Mouse (Mus musculus) embryonic fibroblast, embryonic 13.5 days (primary cell): ENCODE measurements around the gene Wnt3.

ENCODE experiments used
- CTCF ChIP-seq: IDR thresholded peaks from 2 replicates; pipeline ENCODE4 v1.5.1; 2011; ENCODE audit warnings: mild to moderate bottlenecking, control low read depth, low read length, moderate library complexity, borderline replicate concordance; ENCODE audit not compliant: insufficient read depth
- POLR2A ChIP-seq: IDR thresholded peaks from 2 replicates; pipeline ENCODE4 v1.6.1; 2011; ENCODE audit warnings: low read depth, mild to moderate bottlenecking, control low read depth, low read length, moderate library complexity

DNA sequence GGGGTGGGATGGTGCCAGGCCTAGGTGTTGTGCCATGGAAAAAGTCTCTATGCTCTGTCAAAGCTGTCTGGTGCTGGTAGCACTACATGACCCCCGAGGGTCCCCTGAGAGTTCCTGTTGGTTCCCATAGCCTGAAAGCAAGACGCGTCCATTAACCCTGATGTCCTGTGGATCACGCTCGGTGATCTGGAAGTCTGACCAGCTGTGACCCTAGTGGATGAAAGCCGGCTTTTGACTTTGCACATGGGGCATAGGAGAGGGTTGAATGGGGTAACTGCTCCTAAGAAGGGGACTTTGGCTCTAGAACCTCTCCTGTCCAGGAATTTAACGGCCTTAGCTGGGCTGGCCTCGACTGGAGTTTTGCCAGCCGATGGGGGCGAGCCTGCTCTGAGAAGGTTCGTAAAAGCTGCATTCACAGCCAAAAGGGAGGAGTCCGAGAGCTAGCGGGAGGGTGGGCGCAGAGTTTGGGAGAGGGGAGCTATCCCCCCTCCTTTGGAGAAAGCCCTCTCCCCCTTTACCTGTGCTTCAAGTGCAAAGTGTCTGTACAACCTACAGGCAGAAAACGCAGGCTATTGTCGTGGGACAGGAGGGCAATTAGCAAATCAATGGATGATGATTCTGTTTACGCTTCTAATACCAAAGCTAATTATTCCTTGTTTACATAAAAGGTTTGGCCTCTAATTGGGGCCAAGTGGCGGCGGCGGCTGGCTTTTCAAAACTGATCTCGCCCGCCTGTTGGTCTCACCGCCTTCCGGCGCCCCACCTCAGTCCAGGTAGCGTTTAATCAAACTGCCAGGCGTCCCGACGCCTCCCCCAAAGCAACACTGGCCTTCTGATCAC, 35.0 kb downstream of the Wnt3 start:
- no peak for TF ChIP-seq POLR2A
- no peak for TF ChIP-seq CTCF
